Mouse (Mus musculus): ENCODE results near the gene Sebox.

DNA sequence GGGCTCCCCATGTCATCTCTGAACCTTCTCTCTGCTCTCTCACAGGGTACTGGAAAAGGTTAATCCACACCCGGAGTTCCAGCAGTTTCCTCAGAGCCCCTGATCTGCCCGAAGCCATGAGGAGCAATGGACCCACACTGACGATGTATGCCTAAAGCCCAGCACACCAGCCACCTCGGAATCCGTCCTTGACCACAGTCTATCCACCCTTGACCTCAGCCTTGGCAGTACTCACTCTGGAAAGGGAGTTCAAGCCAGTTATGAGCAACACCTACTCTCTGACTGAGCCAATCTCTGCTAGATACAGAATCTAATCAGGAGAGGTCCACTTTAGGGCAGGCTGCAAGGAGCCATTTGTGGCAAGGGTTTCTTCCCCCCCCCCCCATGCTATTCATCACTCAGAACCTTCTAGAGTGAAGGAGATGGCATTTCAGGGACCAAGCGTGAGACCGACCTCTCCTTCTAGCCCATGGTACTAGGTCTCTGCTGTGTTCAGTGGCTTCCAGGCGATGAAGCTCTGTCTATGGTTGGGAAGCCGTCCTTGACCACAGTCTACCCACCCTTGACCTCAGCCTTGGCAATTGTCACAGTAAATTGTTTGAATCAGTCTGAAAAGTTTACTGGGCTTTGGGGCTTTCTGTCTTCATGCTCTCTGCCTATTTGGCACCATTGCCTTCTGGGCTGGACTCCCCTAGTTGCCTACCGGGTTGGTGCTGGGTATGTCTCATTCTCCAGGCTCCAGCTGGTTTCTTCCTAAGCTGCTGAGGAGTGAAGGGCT is 31.7 kb upstream of the Sebox start:
- TF ChIP-seq CTCF (IDR thresholded peaks at IDR 0.05; ENCODE audit: low read depth, low read length) (no peak), GATA1 (IDR thresholded peaks at IDR 0.05; ENCODE audit: borderline replicate concordance, low read length) (no peak), TAL1 (conservative IDR thresholded peaks at IDR 0.05; ENCODE audit: low read depth, low read length) (no peak)
